Mouse (Mus musculus) hematopoietic stem cell, adult 5-6 weeks (primary cell): ENCODE results near the gene Nectin2. TPM values are rescaled to one million over a fixed set of nuclear protein-coding genes. Genes with fewer than 3 reads are reported as not detected.
A peak's percentile ranks its signal among the peaks of the same experiment; 100 is the strongest.

Source experiments
- ATAC-seq, 2 experiments: fragments of 125-278 bp in 1 of 2; replicated peaks in 1 of 2; 2 replicates each; pipeline ENCODE4 v1.8.0; 2016 to 2017; ENCODE audit warnings: inconsistent platforms in 2 of 2, mild to moderate bottlenecking in 2 of 2, moderate number of reproducible peaks in 2 of 2, low read depth in 1 of 2, moderate TSS enrichment in 1 of 2; ENCODE audit not compliant: low FRiP score in 2 of 2, poor library complexity in 2 of 2, severe bottlenecking in 2 of 2, insufficient read depth in 1 of 2, low TSS enrichment in 1 of 2
- total RNA-seq: library from RNA; stranded (forward); fragments of 172-1452, 232-1000 nt; gene quantifications from 2 replicates; pipeline ENCODE4 v1.2.3, GENCODE M21; 2017

Gene Nectin2
- total RNA-seq, 1 experiment from 2014 or later: 2.0 TPM

GRCm38 (mm10) chr7:19771682-19772081 is 21.4 kb upstream of the Nectin2 start:
- no peak for ATAC-seq

- ATAC-seq: no peak
These were observed 20.7 kb upstream of the Nectin2 start, which contains the start of gene Bcam for GRCm38 (mm10) chr7:19770984-19771391. Bcam (minus strand) TSS chr7:19771016.

GRCm38 (mm10) chr7:19770375-19770754 is 20.1 kb upstream of the Nectin2 start:
- peak; percentile 42 to 43; a peak in 3 of 4 replicates for ATAC-seq

DNA sequence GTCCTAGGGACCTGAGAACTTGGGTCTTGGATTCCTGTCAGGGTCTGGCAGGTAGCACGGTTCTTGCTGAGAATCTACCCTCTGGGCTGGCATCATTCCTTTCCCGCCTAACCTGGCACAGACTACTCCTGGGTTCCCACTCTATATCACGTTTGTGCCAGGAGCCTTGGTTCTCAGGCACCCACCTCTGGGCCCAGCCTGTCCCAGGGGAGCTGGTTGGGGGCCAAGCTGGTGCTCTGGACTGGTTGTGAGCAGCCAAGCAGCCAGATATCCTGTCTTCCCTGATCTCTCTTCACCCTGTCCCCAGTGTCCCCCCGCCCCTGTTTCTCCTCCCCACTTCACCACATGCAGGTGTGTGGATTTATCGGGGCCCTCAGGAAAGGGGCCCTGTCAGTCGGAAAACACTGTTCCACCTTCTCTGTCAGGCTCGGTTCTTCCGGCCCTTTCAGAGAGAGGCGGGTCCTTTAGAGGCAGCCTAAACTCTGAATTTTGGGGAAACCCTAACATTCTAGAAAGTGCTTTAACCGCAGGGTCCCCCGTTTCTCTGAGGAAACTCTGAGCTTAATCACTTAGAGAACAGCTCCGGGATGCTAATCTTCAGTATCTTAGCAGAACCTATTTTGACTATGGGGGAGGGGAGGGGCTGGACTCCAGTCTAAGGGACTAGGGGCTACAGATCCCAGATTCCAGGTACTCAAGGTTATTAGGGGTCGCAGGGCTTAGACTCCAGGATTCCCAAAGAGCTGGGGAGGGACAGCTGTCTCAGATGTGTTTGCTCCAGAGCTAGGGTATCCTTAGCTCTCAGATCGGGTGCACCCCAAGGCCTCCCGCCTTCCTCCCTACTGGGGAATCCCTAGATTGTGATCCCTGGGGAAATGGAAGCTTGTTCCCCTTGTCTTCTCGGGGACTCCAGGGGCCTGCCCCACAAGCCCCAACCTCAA is 19.4 kb upstream of the Nectin2 start:
- peak; percentile 19 to 39; a peak in 2 of 4 replicates for ATAC-seq

DNA sequence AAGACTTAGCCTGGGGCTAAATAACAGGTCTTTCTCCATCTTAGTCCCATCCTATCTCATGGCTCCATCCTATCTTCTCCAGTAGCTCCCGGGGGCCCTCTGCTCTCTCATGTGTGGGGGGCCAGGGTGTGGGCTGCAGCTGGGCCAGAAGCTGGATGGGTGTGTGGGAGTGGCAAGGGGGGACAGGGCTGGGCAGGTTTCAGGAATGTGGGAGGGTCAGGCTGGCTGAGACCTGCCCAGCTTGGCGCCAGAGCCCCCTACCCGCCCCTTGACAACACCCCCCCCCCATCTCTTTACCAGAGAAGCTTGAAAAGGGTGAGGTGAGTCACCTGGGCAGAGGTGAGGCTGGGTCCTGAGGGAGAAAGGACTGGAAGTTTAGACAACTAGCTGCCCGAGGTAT is 18.7 kb upstream of the Nectin2 start:
- ATAC-seq: no peak

GRCm38 (mm10) chr7:19768251-19768650 is 18.0 kb upstream of the Nectin2 start:
- ATAC-seq: no peak

GRCm38 (mm10) chr7:19764581-19764980 is 14.3 kb upstream of the Nectin2 start:
- no peak for ATAC-seq

GRCm38 (mm10) chr7:19763829-19764477 is 13.7 kb upstream of the Nectin2 start:
- no peak for ATAC-seq

DNA sequence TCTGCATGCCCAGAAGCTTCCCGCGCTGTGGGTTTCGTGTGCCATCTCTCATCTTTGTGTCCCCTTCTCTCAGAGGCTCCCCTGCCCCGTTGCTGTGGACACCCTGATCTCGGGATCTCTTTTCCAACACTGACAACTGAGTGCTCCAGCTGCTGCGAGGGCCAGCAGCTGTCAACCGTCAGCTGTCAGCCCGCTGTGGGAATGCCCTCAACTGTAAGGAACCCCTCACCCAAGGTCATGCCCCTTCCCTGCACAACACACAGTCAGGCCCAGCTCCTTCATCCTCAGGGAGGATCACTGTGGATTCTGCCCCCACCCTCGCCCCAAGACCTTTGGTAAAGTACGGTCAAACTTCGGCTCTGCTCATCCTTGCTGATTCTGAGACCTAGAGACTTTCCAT is 12.0 kb upstream of the Nectin2 start:
- ATAC-seq: no peak

GRCm38 (mm10) chr7:19760021-19760420 is 9.7 kb upstream of the Nectin2 start:
- no peak for ATAC-seq

DNA sequence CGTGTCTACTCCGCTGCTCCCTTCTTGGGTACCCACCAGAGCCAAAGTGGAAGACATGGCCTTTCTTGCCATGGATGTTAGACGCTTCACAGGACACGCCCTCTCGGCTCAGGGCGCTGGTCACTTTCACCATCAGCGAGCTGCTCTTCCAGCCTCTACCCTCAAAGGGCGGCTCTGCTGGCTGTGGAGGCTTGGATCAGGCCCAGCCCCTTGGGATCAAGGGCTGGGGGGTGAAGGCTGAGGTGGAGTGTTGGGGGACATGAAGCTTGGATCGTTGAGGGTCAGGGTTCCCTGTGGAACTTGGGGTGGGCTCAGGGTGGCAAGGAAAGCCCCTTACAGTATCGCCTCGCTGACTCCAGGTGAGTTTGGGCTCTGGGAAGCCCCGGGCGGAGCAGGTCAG is 8.3 kb upstream of the Nectin2 start:
- no peak for ATAC-seq

DNA sequence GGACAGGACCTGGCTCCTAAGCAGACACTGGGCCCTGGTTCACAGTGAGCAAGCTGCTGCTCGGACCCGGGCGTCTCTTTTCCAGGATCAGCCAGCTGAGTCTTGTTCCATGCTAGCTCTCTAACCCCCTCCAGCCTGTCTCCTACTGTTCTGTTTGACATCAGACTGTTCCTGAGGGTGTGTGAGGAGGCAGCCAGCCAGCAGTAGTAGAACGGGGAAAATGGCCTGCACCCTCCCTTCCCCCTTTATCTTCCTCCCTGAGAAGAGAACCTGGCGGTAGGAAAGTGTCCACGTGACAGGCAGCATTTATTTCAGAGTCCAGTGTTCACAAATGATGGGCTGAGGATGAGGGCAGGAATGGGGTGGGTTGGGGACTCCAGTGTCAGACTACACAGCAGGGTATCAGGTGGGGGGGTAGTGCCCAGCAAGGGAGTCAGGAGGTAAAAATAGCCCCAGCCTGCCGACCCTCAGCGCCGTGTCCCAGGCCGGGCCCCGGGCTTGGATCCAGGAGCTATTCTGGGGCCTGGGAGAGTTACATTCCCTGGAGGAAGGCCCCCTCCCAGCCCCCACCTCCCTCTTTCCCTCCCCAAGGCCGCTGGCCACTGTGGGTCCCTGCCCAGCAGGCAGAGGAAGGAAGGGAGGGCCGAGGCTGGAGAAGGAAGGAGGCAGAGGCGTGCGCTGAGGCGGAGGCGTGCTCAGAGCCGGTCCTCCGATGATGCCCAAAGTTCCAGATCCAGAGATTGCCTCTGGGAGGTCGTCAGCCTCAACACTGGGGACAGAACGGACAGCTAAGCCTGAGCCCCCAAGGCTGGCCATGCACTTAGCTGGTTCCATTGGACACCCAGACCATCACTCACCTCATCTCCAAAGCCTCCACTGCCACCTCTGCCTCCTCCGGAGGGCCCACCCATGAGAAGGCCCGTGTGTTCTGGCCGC is 5.8 kb upstream of the Nectin2 start:
- peak in 1 of 2 experiments; percentile 27; a peak in 1 of 4 replicates for ATAC-seq

DNA sequence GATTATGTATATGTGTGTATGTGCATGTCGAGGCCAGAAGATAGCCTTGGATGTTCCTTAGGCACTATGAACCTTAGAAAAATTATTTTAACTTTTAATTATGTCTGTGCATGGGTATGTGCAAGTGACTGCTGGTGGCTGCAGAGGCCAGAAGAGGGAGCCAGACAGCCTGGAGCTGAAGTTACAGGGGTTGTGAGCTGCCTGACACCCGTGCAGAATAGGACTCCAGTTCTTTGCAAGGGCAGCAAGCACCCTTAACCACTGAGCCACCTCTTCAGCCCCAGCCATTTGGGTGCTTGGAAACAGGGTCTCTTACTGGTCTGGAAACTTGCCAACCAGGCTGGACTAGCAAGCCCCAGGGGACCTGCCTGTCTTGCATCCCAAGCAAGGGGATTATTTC is 4.7 kb upstream of the Nectin2 start:
- ATAC-seq: no peak

GRCm38 (mm10) chr7:19754065-19754464 is 3.8 kb upstream of the Nectin2 start:
- no peak for ATAC-seq

GRCm38 (mm10) chr7:19753587-19753986 is 3.3 kb upstream of the Nectin2 start:
- peak; percentile 33 to 44 for ATAC-seq

DNA sequence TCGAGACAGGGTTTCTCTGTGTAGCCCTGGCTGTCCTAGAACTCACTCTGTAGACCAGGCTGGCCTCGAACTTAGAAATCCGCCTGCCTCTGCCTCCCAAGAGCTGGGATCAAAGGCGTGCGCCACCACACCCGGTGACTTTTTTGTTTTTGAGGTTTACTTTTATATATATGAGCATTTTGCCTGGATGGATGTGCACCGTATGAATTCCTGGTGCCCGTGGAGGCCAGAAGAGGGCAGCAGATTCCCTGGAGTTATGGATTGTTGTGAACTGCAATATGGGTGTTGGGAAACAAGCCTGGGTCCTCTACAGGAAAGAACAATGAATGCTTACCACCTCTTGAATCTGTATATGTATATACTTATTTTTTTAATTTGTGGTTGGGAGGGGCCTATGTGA is 2.4 kb upstream of the Nectin2 start:
- ATAC-seq: no peak

- no peak for ATAC-seq
These were observed 744 bp upstream of the Nectin2 start for GRCm38 (mm10) chr7:19751070-19751383.
